Mouse (Mus musculus) heart, embryonic 16.5 days (tissue): ENCODE results near the gene Fam187b. TPM values are rescaled to one million over a fixed set of nuclear protein-coding genes. Genes with fewer than 3 reads are reported as not detected.

Experiments
- ATAC-seq: fragments of 200-750 bp; cut with Nextera tagmentation; replicated peaks from 2 replicates; pipeline ENCODE4 v1.8.0; 2017; ENCODE audit warnings: moderate number of reproducible peaks; ENCODE audit not compliant: insufficient read depth, low FRiP score; ENCODE audit errors: extremely low read depth
- H3K27ac ChIP-seq: fragments of 300-500 bp; sonication (generic); 2 replicates; pipeline ENCODE4 v1.5.1; 2014; ENCODE audit warnings: mild to moderate bottlenecking, low read length, control low read depth, moderate library complexity
- H3K27me3 ChIP-seq: fragments of 300-500 bp; sonication (generic); 2 replicates; pipeline ENCODE4 v1.6.1; 2014; ENCODE audit warnings: low read length, mixed read lengths; ENCODE audit not compliant: control insufficient read depth, insufficient read depth
- H3K36me3 ChIP-seq: fragments of 300-500 bp; sonication (generic); 2 replicates; pipeline ENCODE4 v1.6.1; 2014; ENCODE audit not compliant: control insufficient read depth, insufficient read depth
- H3K4me1 ChIP-seq: fragments of 300-500 bp; sonication (generic); 2 replicates; pipeline ENCODE4 v1.6.1; 2014; ENCODE audit warnings: low read length, mixed read lengths; ENCODE audit not compliant: control insufficient read depth, insufficient read depth
- H3K4me2 ChIP-seq: fragments of 300-500 bp; sonication (generic); 2 replicates; pipeline ENCODE4 v1.6.1; 2014; ENCODE audit warnings: low read depth, mild to moderate bottlenecking, control low read depth, low read length
- H3K4me3 ChIP-seq: fragments of 300-500 bp; sonication (generic); 2 replicates; pipeline ENCODE4 v1.5.1; 2014; ENCODE audit warnings: mild to moderate bottlenecking, control low read depth, low read length
- H3K9ac ChIP-seq: fragments of 300-500 bp; sonication (generic); 2 replicates; pipeline ENCODE4 v1.6.1; 2014; ENCODE audit warnings: low read length, control low read depth
- H3K9me3 ChIP-seq: fragments of 300-500 bp; sonication (generic); replicated peaks from 2 replicates; pipeline ENCODE4 v1.6.1; 2016; ENCODE audit warnings: low read length; ENCODE audit not compliant: control insufficient read depth
- WGBS: fragments of 180-500 bp; shearing (Covaris S2); extraction: QIAGEN DNeasy Blood & Tissue Kit; methylation state at CpG from one replicate; pipeline ENCODE4 v1.1.7; 2014; 5-methylcytosine and 5-hydroxymethylcytosine counted together
- polyA plus RNA-seq: library from polyadenylated mRNA; unstranded; fragments of >200 nt; fragmentation: Nextera tagmentation; extraction: Ambion mirVana; gene quantifications from 2 replicates; pipeline ENCODE4 v1.2.1, GENCODE M21; 2015

Gene Fam187b
- polyA plus RNA-seq, 1 experiment from 2014 or later, result 0.70 TPM

- H3K9ac ChIP-seq, result no peak overlapping the region
- peaks cover 5% of the 10 kb centered on the region; the same call in 1 of the 2 replicates for H3K9me3 ChIP-seq
- H3K27me3 ChIP-seq, result no peaks in the 10 kb centered on the region
- no peak overlapping the region for H3K4me3 ChIP-seq
- H3K27ac ChIP-seq, result no peak overlapping the region
- H3K4me1 ChIP-seq, result peaks cover 6% of the 10 kb centered on the region; the same call in 1 of the 2 replicates
- 60% methylated on average over 5 of the region's 5 CpGs for WGBS
- no peaks in the 10 kb centered on the region for H3K36me3 ChIP-seq
- no peak overlapping the region for H3K4me2 ChIP-seq
- no peak for ATAC-seq
These were observed 18.6 kb downstream of the Fam187b start for GRCm38 (mm10) chr7:30992148-30992547.

GRCm38 (mm10) chr7:30993986-30994385 lies 20.4 kb downstream of the Fam187b start:
- no peak overlapping the region for H3K27ac ChIP-seq
- H3K9ac ChIP-seq, result no peak overlapping the region
- ATAC-seq, result no peak
- H3K4me3 ChIP-seq, result no peak overlapping the region
- H3K9me3 ChIP-seq, result peaks cover 5% of the 10 kb centered on the region; the same call in 1 of the 2 replicates
- WGBS, result 86% methylated on average over 5 of the region's 5 CpGs
- H3K36me3 ChIP-seq, result no peaks in the 10 kb centered on the region
- no peak overlapping the region for H3K4me2 ChIP-seq
- H3K27me3 ChIP-seq, result no peaks in the 10 kb centered on the region
- peaks cover 6% of the 10 kb centered on the region; the same call in 1 of the 2 replicates for H3K4me1 ChIP-seq

GRCm38 (mm10) chr7:30996491-30996890 lies 22.9 kb downstream of the Fam187b start:
- Histone ChIP-seq H3K9ac (no peak overlapping the region), H3K4me2 (no peak overlapping the region), H3K4me1 (peaks cover 21% of the 10 kb centered on the region), H3K4me3 (no peak overlapping the region), H3K9me3 (peaks cover 5% of the 10 kb centered on the region; the same call in 1 of the 2 replicates), H3K36me3 (no peaks in the 10 kb centered on the region), H3K27me3 (no peaks in the 10 kb centered on the region), H3K27ac (no peak overlapping the region)
- no peak for ATAC-seq
- WGBS, result 94% methylated on average over 2 of the region's 2 CpGs

- 2% methylated on average over 7 of the region's 7 CpGs for WGBS
These were observed 27.0 kb downstream of the Fam187b start for GRCm38 (mm10) chr7:31000505-31001020.

GRCm38 (mm10) chr7:31002650-31003049 lies 29.1 kb downstream of the Fam187b start:
- 41% methylated on average over 8 of the region's 8 CpGs for WGBS
- Histone ChIP-seq H3K9me3 (no peaks in the 10 kb centered on the region), H3K36me3 (no peaks in the 10 kb centered on the region), H3K4me2 (no peak overlapping the region), H3K4me1 (peaks cover 16% of the 10 kb centered on the region), H3K27me3 (no peaks in the 10 kb centered on the region), H3K27ac (peak overlapping the region; percentile 19), H3K9ac (no peak overlapping the region), H3K4me3 (no peak overlapping the region)
- no peak; the same call in 1 of the 2 replicates for ATAC-seq

More at GRCm38 (mm10) chr7:31000505-31001020, 27.0 kb downstream of the Fam187b start:
- peak overlapping the region; percentile 9; the same call in 1 of the 2 replicates for H3K4me3 ChIP-seq
- H3K9ac ChIP-seq, result peak overlapping the region; percentile 56
- H3K4me2 ChIP-seq, result peak overlapping the region; percentile 55
- H3K27ac ChIP-seq, result peak overlapping the region; percentile 90
- H3K9me3 ChIP-seq, result peaks cover 5% of the 10 kb centered on the region; the same call in 1 of the 2 replicates
- no peaks in the 10 kb centered on the region for H3K27me3 ChIP-seq
- peak; percentile 93 for ATAC-seq
- peaks cover 16% of the 10 kb centered on the region for H3K4me1 ChIP-seq
- H3K36me3 ChIP-seq, result no peaks in the 10 kb centered on the region

GRCm38 (mm10) chr7:31007775-31008174 lies 34.2 kb downstream of the Fam187b start:
- 73% methylated on average over 1 of the region's 1 CpGs for WGBS
- no peak overlapping the region for H3K27ac ChIP-seq
- no peak for ATAC-seq
- no peak overlapping the region for H3K4me2 ChIP-seq
- H3K27me3 ChIP-seq, result no peaks in the 10 kb centered on the region
- no peaks in the 10 kb centered on the region for H3K4me1 ChIP-seq
- H3K36me3 ChIP-seq, result no peaks in the 10 kb centered on the region
- no peak overlapping the region for H3K9ac ChIP-seq
- no peaks in the 10 kb centered on the region for H3K9me3 ChIP-seq
- no peak overlapping the region for H3K4me3 ChIP-seq

- H3K27ac ChIP-seq, result no peak overlapping the region
- H3K4me2 ChIP-seq, result no peak overlapping the region
- no peaks in the 10 kb centered on the region for H3K4me1 ChIP-seq
- H3K36me3 ChIP-seq, result no peaks in the 10 kb centered on the region
- no peaks in the 10 kb centered on the region for H3K27me3 ChIP-seq
- no peaks in the 10 kb centered on the region for H3K9me3 ChIP-seq
- H3K4me3 ChIP-seq, result no peak overlapping the region
- WGBS, result 47% methylated on average over 1 of the region's 1 CpGs
- no peak for ATAC-seq
- no peak overlapping the region for H3K9ac ChIP-seq
These were observed 34.6 kb downstream of the Fam187b start for GRCm38 (mm10) chr7:31008175-31008574.

- H3K27me3 ChIP-seq, result no peaks in the 10 kb centered on the region
- H3K4me3 ChIP-seq, result no peak overlapping the region
- no peaks in the 10 kb centered on the region for H3K36me3 ChIP-seq
- 71% methylated on average over 3 of the region's 3 CpGs for WGBS
- no peak overlapping the region for H3K4me2 ChIP-seq
- ATAC-seq, result no peak
- no peaks in the 10 kb centered on the region for H3K4me1 ChIP-seq
- H3K9me3 ChIP-seq, result no peaks in the 10 kb centered on the region
- no peak overlapping the region for H3K9ac ChIP-seq
- H3K27ac ChIP-seq, result no peak overlapping the region
These were observed 35.3 kb downstream of the Fam187b start for GRCm38 (mm10) chr7:31008889-31009288.

GRCm38 (mm10) chr7:31012971-31013370 lies 39.4 kb downstream of the Fam187b start:
- Histone ChIP-seq H3K27me3 (no peaks in the 10 kb centered on the region), H3K9me3 (no peaks in the 10 kb centered on the region), H3K4me2 (no peak overlapping the region), H3K36me3 (no peaks in the 10 kb centered on the region), H3K9ac (no peak overlapping the region), H3K27ac (no peak overlapping the region), H3K4me3 (no peak overlapping the region), H3K4me1 (peaks cover 14% of the 10 kb centered on the region)
- 74% methylated on average over 5 of the region's 5 CpGs for WGBS
- no peak for ATAC-seq
